Mouse (Mus musculus) A20 (cell line): ENCODE measurements around the gene Ccer2.
A peak's percentile ranks its signal among the peaks of the same experiment; 100 is the strongest.

Experiments
- DNase-seq: peaks from one replicate; pipeline ENCODE4 v3.0.0-alpha.2; 2011; ENCODE audit warnings: low read depth, low spot score

Ccer2 gene

GRCm38 (mm10) chr7:28756079-28756478, at the start of gene Ccer2:
TSS of gene Ccer2 (plus strand) at chr7:28756174.
- no peak for DNase-seq

GRCm38 (mm10) chr7:28709454-28709853, 46.5 kb upstream of the Ccer2 start:
- peak; percentile 49 for DNase-seq

GRCm38 (mm10) chr7:28710962-28711361, 45.0 kb upstream of the Ccer2 start:
- peak; percentile 20 for DNase-seq

GRCm38 (mm10) chr7:28714667-28715066, 41.3 kb upstream of the Ccer2 start:
- no peak for DNase-seq

GRCm38 (mm10) chr7:28715598-28715997, 40.4 kb upstream of the Ccer2 start:
- no peak for DNase-seq

GRCm38 (mm10) chr7:28716590-28717281, 39.2 kb upstream of the Ccer2 start, which contains the start of gene Fbxo17:
TSS of gene Fbxo17 (plus strand) at chr7:28716804.
- DNase-seq: no peak

GRCm38 (mm10) chr7:28717726-28718125, 38.2 kb upstream of the Ccer2 start:
- no peak for DNase-seq

- DNase-seq: no peak
Observed at GRCm38 (mm10) chr7:28719159-28719558, 36.8 kb upstream of the Ccer2 start.

GRCm38 (mm10) chr7:28719650-28720049, 36.3 kb upstream of the Ccer2 start:
- DNase-seq: no peak

- no peak for DNase-seq
Observed at GRCm38 (mm10) chr7:28720753-28721537, 35.0 kb upstream of the Ccer2 start.

GRCm38 (mm10) chr7:28722079-28722478, 33.9 kb upstream of the Ccer2 start:
- peak; percentile 21 for DNase-seq

- DNase-seq: no peak
Observed at GRCm38 (mm10) chr7:28724613-28725012, 31.4 kb upstream of the Ccer2 start.

GRCm38 (mm10) chr7:28726600-28726999, 29.4 kb upstream of the Ccer2 start:
- peak; percentile 77 for DNase-seq

- no peak for DNase-seq
Observed at GRCm38 (mm10) chr7:28727649-28728340, 28.2 kb upstream of the Ccer2 start.

- peak; percentile 54 for DNase-seq
Observed at GRCm38 (mm10) chr7:28732341-28733142, 23.4 kb upstream of the Ccer2 start.

- no peak for DNase-seq
Observed at GRCm38 (mm10) chr7:28733211-28733610, 22.8 kb upstream of the Ccer2 start.

GRCm38 (mm10) chr7:28735701-28736100, 20.3 kb upstream of the Ccer2 start:
- DNase-seq: peak; percentile 26

GRCm38 (mm10) chr7:28739829-28740228, 16.1 kb upstream of the Ccer2 start:
- DNase-seq: no peak

- DNase-seq: peak; percentile 61
Observed at GRCm38 (mm10) chr7:28740949-28741348, 15.0 kb upstream of the Ccer2 start.

GRCm38 (mm10) chr7:28741368-28741708, 14.6 kb upstream of the Ccer2 start:
- DNase-seq: no peak

GRCm38 (mm10) chr7:28741709-28742438, 14.1 kb upstream of the Ccer2 start, which contains the start of the genes Mrps12 and Sars2:
TSS of gene Mrps12 (minus strand) at chr7:28741820.
TSS of gene Sars2 (plus strand) at chr7:28741992.
- peak; percentile 98 for DNase-seq
